Mouse (Mus musculus): Measurements from ENCODE around the gene Wdr90.

The Wdr90 gene

GRCm38 (mm10) chr17:25860832-25861703 is at the start of gene Wdr90:
Gene Wdr90 (minus strand): TSS chr17:25861501.
- in situ Hi-C loops (cut with MboI, MseI), result loop anchor here (25.0 kb wide), 1 partner anchor 1399 kb away; the partner anchor contains the start of genes Bricd5, E4f1 and Pgp

- in situ Hi-C loops (cut with MboI, MseI), result no loop called here
Measured at GRCm38 (mm10) chr17:25907640-25908039, 46.3 kb upstream of the Wdr90 start.

GRCm38 (mm10) chr17:25903061-25903460 is 41.8 kb upstream of the Wdr90 start:
- in situ Hi-C loops (cut with MboI, MseI), result no loop called here

- in situ Hi-C loops (cut with MboI, MseI), result no loop called here
Measured at GRCm38 (mm10) chr17:25900193-25900592, 38.9 kb upstream of the Wdr90 start.

- in situ Hi-C loops (cut with MboI, MseI), result no loop called here
Measured at GRCm38 (mm10) chr17:25895891-25896290, 34.6 kb upstream of the Wdr90 start.

- in situ Hi-C loops (cut with MboI, MseI), result no loop called here
Measured at GRCm38 (mm10) chr17:25895415-25895814, 34.1 kb upstream of the Wdr90 start.

GRCm38 (mm10) chr17:25893975-25894617 is 32.8 kb upstream of the Wdr90 start:
- in situ Hi-C loops (cut with MboI, MseI), result loop anchor here (5.0 kb wide), 1 partner anchor 118 kb away; no protein-coding TSS in a partner anchor

- in situ Hi-C loops (cut with MboI, MseI), result no loop called here
Measured at GRCm38 (mm10) chr17:25888837-25889236, 27.5 kb upstream of the Wdr90 start.

GRCm38 (mm10) chr17:25887467-25887866 is 26.2 kb upstream of the Wdr90 start:
- in situ Hi-C loops (cut with MboI, MseI), result no loop called here

GRCm38 (mm10) chr17:25886806-25887205 is 25.5 kb upstream of the Wdr90 start:
- in situ Hi-C loops (cut with MboI, MseI), result no loop called here

GRCm38 (mm10) chr17:25885636-25886035 is 24.3 kb upstream of the Wdr90 start:
- in situ Hi-C loops (cut with MboI, MseI), result no loop called here

- in situ Hi-C loops (cut with MboI, MseI), result no loop called here
Measured at GRCm38 (mm10) chr17:25883824-25884223, 22.5 kb upstream of the Wdr90 start.

GRCm38 (mm10) chr17:25883268-25883667 is 22.0 kb upstream of the Wdr90 start:
- in situ Hi-C loops (cut with MboI, MseI), result no loop called here

GRCm38 (mm10) chr17:25882306-25882705 is 21.0 kb upstream of the Wdr90 start:
- in situ Hi-C loops (cut with MboI, MseI), result no loop called here

GRCm38 (mm10) chr17:25881691-25882090 is 20.4 kb upstream of the Wdr90 start:
- in situ Hi-C loops (cut with MboI, MseI), result no loop called here

GRCm38 (mm10) chr17:25880913-25881641 is 19.8 kb upstream of the Wdr90 start:
- in situ Hi-C loops (cut with MboI, MseI), result no loop called here

- in situ Hi-C loops (cut with MboI, MseI), result no loop called here
Measured at GRCm38 (mm10) chr17:25880196-25880910, 19.1 kb upstream of the Wdr90 start, which contains the start of gene Wfikkn1. Gene Wfikkn1 (minus strand): TSS chr17:25880858.

- in situ Hi-C loops (cut with MboI, MseI), result no loop called here
Measured at GRCm38 (mm10) chr17:25879750-25880149, 18.4 kb upstream of the Wdr90 start.

GRCm38 (mm10) chr17:25879261-25879660 is 18.0 kb upstream of the Wdr90 start:
- in situ Hi-C loops (cut with MboI, MseI), result no loop called here

- in situ Hi-C loops (cut with MboI, MseI), result no loop called here
Measured at GRCm38 (mm10) chr17:25878611-25879180, 17.4 kb upstream of the Wdr90 start.
